Mouse (Mus musculus) heart, embryonic 16.5 days (tissue): Measurements from ENCODE around the gene Dab2ip. TPM values are rescaled to one million over a fixed set of nuclear protein-coding genes. Genes with fewer than 3 reads are reported as not detected.
A peak's percentile ranks its signal among the peaks of the same experiment; 100 is the strongest.

Source experiments
- ATAC-seq: fragments of 200-750 bp; cut with Nextera tagmentation; replicated peaks from 2 replicates; pipeline ENCODE4 v1.8.0; 2017; ENCODE audit warnings: moderate number of reproducible peaks; ENCODE audit not compliant: insufficient read depth, low FRiP score; ENCODE audit errors: extremely low read depth
- H3K27ac ChIP-seq: fragments of 300-500 bp; sonication (generic); 2 replicates; pipeline ENCODE4 v1.5.1; 2014; ENCODE audit warnings: mild to moderate bottlenecking, low read length, control low read depth, moderate library complexity
- H3K27me3 ChIP-seq: fragments of 300-500 bp; sonication (generic); 2 replicates; pipeline ENCODE4 v1.6.1; 2014; ENCODE audit warnings: low read length, mixed read lengths; ENCODE audit not compliant: control insufficient read depth, insufficient read depth
- H3K36me3 ChIP-seq: fragments of 300-500 bp; sonication (generic); 2 replicates; pipeline ENCODE4 v1.6.1; 2014; ENCODE audit not compliant: control insufficient read depth, insufficient read depth
- H3K4me1 ChIP-seq: fragments of 300-500 bp; sonication (generic); 2 replicates; pipeline ENCODE4 v1.6.1; 2014; ENCODE audit warnings: low read length, mixed read lengths; ENCODE audit not compliant: control insufficient read depth, insufficient read depth
- H3K4me2 ChIP-seq: fragments of 300-500 bp; sonication (generic); 2 replicates; pipeline ENCODE4 v1.6.1; 2014; ENCODE audit warnings: low read depth, mild to moderate bottlenecking, control low read depth, low read length
- H3K4me3 ChIP-seq: fragments of 300-500 bp; sonication (generic); 2 replicates; pipeline ENCODE4 v1.5.1; 2014; ENCODE audit warnings: mild to moderate bottlenecking, control low read depth, low read length
- H3K9ac ChIP-seq: fragments of 300-500 bp; sonication (generic); 2 replicates; pipeline ENCODE4 v1.6.1; 2014; ENCODE audit warnings: low read length, control low read depth
- H3K9me3 ChIP-seq: fragments of 300-500 bp; sonication (generic); replicated peaks from 2 replicates; pipeline ENCODE4 v1.6.1; 2016; ENCODE audit warnings: low read length; ENCODE audit not compliant: control insufficient read depth
- WGBS: fragments of 180-500 bp; shearing (Covaris S2); extraction: QIAGEN DNeasy Blood & Tissue Kit; methylation state at CpG from one replicate; pipeline ENCODE4 v1.1.7; 2014; 5-methylcytosine and 5-hydroxymethylcytosine counted together
- polyA plus RNA-seq: library from polyadenylated mRNA; unstranded; fragments of >200 nt; fragmentation: Nextera tagmentation; extraction: Ambion mirVana; gene quantifications from 2 replicates; pipeline ENCODE4 v1.2.1, GENCODE M21; 2015

The Dab2ip gene
- polyA plus RNA-seq, 1 experiment from 2014 or later = 27.1 TPM

- H3K4me1 ChIP-seq = peaks cover 62% of the 10 kb centered on the region
- WGBS = 55% methylated on average over 4 of the region's 4 CpGs
- H3K27ac ChIP-seq = peak overlapping the region; percentile 51; the same call in 1 of the 2 replicates
These were observed 38.7 kb downstream of the Dab2ip start for GRCm38 (mm10) chr2:35596796-35597195.

GRCm38 (mm10) chr2:35598819-35599218 lies 40.8 kb downstream of the Dab2ip start:
- H3K27me3 ChIP-seq = no peaks in the 10 kb centered on the region
- no peaks in the 10 kb centered on the region for H3K36me3 ChIP-seq

More at GRCm38 (mm10) chr2:35596796-35597195, 38.7 kb downstream of the Dab2ip start:
- Histone ChIP-seq H3K27me3 (no peaks in the 10 kb centered on the region), H3K9me3 (no peaks in the 10 kb centered on the region), H3K36me3 (no peaks in the 10 kb centered on the region), H3K9ac (0 out of 2 replicates have a peak overlapping the region, but pooled peaks have one; percentile 14), H3K4me2 (no peak overlapping the region), H3K4me3 (no peak overlapping the region)
- ATAC-seq = no peak

GRCm38 (mm10) chr2:35601665-35602064 lies 43.6 kb downstream of the Dab2ip start:
- Histone ChIP-seq H3K9ac (no peak overlapping the region), H3K27me3 (no peaks in the 10 kb centered on the region), H3K4me3 (no peak overlapping the region), H3K36me3 (no peaks in the 10 kb centered on the region), H3K4me2 (no peak overlapping the region), H3K4me1 (peaks cover 34% of the 10 kb centered on the region), H3K27ac (no peak overlapping the region), H3K9me3 (no peaks in the 10 kb centered on the region)
- WGBS = 82% methylated on average over 3 of the region's 3 CpGs
- ATAC-seq = no peak

More at GRCm38 (mm10) chr2:35598819-35599218, 40.8 kb downstream of the Dab2ip start:
- WGBS = 50% methylated on average over 3 of the region's 3 CpGs
- Histone ChIP-seq H3K9me3 (no peaks in the 10 kb centered on the region), H3K9ac (no peak overlapping the region), H3K4me1 (peaks cover 49% of the 10 kb centered on the region), H3K4me2 (no peak overlapping the region), H3K27ac (no peak overlapping the region), H3K4me3 (no peak overlapping the region)
- no peak for ATAC-seq

GRCm38 (mm10) chr2:35607476-35607875 lies 49.4 kb downstream of the Dab2ip start:
- no peak overlapping the region for H3K27ac ChIP-seq
- no peak overlapping the region for H3K9ac ChIP-seq
- no peaks in the 10 kb centered on the region for H3K36me3 ChIP-seq
- no peaks in the 10 kb centered on the region for H3K27me3 ChIP-seq
- H3K4me2 ChIP-seq = no peak overlapping the region
- H3K4me3 ChIP-seq = no peak overlapping the region
- whole genome bisulfite sequencing = 51% methylated on average over 8 of the region's 8 CpGs
- no peak for ATAC-seq
- H3K4me1 ChIP-seq = peaks cover 58% of the 10 kb centered on the region
- no peaks in the 10 kb centered on the region for H3K9me3 ChIP-seq

DNA sequence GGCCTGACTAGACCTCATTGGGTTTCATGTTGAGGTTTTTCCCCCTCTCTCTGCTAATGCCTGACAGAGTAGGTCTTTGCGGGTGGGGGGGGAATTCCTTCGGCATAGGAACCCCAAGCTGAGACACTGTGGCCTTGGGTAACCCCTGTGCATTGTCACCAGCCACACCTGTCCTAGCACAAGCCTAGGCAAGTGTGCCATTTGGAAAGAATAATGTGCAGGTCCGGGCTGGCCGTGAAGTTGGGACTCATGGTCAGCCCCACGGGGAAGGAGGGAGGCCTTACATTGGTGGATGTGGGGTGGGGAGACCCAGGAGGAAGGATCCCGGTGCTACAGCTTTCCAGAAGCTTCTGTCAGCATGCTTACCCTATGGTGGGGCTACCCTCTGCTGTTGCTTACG lies 50.8 kb downstream of the Dab2ip start:
- Histone ChIP-seq H3K4me1 (peaks cover 69% of the 10 kb centered on the region), H3K9ac (peak overlapping the region; percentile 49), H3K27ac (peak overlapping the region; percentile 63)

GRCm38 (mm10) chr2:35609317-35609716 lies 51.3 kb downstream of the Dab2ip start:
- peak overlapping the region; percentile 49 for H3K9ac ChIP-seq
- ATAC-seq = peak; percentile 81
- H3K4me3 ChIP-seq = no peak overlapping the region
- H3K36me3 ChIP-seq = no peaks in the 10 kb centered on the region
- H3K9me3 ChIP-seq = no peaks in the 10 kb centered on the region
- peak overlapping the region; percentile 70 for H3K27ac ChIP-seq
- H3K4me1 ChIP-seq = peaks cover 70% of the 10 kb centered on the region
- 31% methylated on average over 9 of the region's 9 CpGs for WGBS
- peak overlapping the region; percentile 24; the same call in 1 of the 2 replicates for H3K4me2 ChIP-seq
- H3K27me3 ChIP-seq = no peaks in the 10 kb centered on the region

More for the DNA sequence above, 50.8 kb downstream of the Dab2ip start:
- H3K36me3 ChIP-seq = no peaks in the 10 kb centered on the region
- no peaks in the 10 kb centered on the region for H3K9me3 ChIP-seq
- no peaks in the 10 kb centered on the region for H3K27me3 ChIP-seq
- no peak overlapping the region for H3K4me2 ChIP-seq
- no peak for ATAC-seq
- 72% methylated on average over 7 of the region's 7 CpGs for WGBS
- no peak overlapping the region for H3K4me3 ChIP-seq

GRCm38 (mm10) chr2:35610168-35610951 lies 52.3 kb downstream of the Dab2ip start:
- Histone ChIP-seq H3K36me3 (no peaks in the 10 kb centered on the region), H3K4me1 (peaks cover 73% of the 10 kb centered on the region), H3K9ac (peak overlapping the region; percentile 21), H3K9me3 (no peaks in the 10 kb centered on the region), H3K27ac (peak overlapping the region; percentile 70), H3K4me2 (peak overlapping the region; percentile 24; the same call in 1 of the 2 replicates), H3K27me3 (no peaks in the 10 kb centered on the region), H3K4me3 (no peak overlapping the region)
- ATAC-seq = no peak
- WGBS = 26% methylated on average over 11 of the region's 11 CpGs

GRCm38 (mm10) chr2:35610976-35611375 lies 52.9 kb downstream of the Dab2ip start:
- Histone ChIP-seq H3K36me3 (no peaks in the 10 kb centered on the region), H3K27me3 (no peaks in the 10 kb centered on the region), H3K4me2 (no peak overlapping the region), H3K27ac (peak overlapping the region; percentile 38), H3K9me3 (no peaks in the 10 kb centered on the region), H3K4me3 (no peak overlapping the region), H3K4me1 (peaks cover 67% of the 10 kb centered on the region), H3K9ac (peak overlapping the region; percentile 21)
- no peak for ATAC-seq
- WGBS = 82% methylated on average over 7 of the region's 7 CpGs

DNA sequence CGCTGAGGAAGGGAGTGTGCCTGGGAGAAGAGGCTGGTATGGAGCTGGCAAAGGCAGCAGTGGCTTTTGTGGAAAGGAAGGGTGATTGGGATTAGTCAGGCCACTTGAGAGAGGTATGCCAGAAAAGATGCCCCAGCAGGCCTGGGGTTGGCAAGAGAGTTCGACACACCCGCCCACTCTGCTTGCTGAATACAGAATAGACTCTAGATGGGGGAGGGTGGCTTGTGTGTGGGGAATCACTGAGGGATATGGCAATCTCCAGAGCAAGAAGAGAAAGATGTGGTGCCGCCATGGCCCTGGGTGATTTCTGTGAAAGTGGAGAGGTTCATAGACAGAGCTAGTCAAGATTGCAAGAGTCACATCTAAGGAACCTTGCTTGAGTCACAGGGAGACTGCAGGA lies 53.6 kb downstream of the Dab2ip start:
- H3K36me3 ChIP-seq = no peaks in the 10 kb centered on the region
- H3K9ac ChIP-seq = peak overlapping the region; percentile 27; the same call in 1 of the 2 replicates
- no peak overlapping the region for H3K4me2 ChIP-seq
- no peak for ATAC-seq
- H3K27ac ChIP-seq = no peak overlapping the region
- H3K4me1 ChIP-seq = peaks cover 65% of the 10 kb centered on the region
- no peak overlapping the region for H3K4me3 ChIP-seq
- H3K27me3 ChIP-seq = no peaks in the 10 kb centered on the region
- no peaks in the 10 kb centered on the region for H3K9me3 ChIP-seq
- 66% methylated on average over 4 of the region's 4 CpGs for WGBS
